Mouse (Mus musculus): ENCODE measurements at regions not wholly inside any gene's neighbourhood (a gene's known extent, or its start where the extent isn't known, plus 50 kb on each side); places are given as distances from the start of the nearest gene placed in this dataset.

DNA sequence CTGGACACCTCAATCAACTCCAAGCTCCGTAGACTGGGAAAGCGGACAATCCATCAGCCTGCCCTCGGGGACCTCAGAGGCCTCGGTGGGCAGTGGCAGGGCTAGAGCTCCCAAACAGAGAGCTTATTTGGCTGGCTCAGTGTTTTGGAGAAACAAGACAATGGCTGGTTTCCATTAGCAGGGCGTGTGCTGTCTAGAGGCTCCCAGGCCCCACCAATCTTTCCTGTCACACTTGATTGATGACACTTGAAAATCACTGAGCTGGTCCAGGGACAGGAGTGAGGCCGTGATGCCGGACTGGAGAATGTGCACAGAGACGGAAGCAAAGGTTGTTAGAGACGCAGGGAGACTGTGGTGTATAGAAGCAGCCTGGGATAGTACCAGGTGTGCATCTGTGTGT is 159.4 kb upstream of the 3110018I06Rik start:
- DNase-seq, result no peak

DNA sequence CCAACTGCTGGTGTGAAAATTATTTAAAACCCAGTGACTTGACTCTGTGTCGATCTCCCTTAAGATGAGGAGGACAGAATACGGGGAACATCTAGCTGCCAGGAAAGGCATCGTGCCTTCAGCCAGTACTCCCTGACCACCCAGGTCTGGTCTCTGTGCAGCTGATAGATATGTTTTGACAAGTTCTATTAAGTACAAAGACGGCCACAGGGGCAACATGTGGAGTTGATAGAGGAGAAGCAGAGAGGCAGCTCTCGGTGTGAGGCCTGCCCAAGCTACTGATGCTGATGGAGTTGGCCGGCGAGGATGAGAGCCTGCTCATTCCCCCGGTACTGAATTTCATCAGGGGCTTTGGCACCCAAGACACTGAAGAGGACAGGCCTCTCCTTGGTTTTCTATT is 154.1 kb upstream of the 3110018I06Rik start:
- DNase-seq, result no peak

DNA sequence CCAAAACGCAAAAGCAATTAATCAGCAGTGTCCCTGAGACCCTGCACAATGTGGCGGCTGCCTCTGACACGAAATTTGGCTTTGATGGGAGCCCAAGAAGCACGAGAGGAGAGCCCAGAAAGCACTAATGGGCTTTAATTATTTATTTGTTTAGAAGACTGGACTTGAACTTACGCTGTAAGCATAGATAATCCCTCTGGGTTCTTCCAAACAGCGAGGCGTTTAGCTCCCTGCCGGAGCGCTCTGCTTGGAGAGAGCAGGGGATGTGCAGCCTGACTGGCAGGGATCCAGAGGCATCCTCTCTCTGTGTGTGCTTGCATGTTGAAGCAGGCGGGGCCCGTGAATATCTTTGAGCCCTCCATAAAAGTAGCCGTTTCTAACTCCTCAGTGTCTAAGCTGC is 153.3 kb upstream of the 3110018I06Rik start:
- no peak for DNase-seq

DNA sequence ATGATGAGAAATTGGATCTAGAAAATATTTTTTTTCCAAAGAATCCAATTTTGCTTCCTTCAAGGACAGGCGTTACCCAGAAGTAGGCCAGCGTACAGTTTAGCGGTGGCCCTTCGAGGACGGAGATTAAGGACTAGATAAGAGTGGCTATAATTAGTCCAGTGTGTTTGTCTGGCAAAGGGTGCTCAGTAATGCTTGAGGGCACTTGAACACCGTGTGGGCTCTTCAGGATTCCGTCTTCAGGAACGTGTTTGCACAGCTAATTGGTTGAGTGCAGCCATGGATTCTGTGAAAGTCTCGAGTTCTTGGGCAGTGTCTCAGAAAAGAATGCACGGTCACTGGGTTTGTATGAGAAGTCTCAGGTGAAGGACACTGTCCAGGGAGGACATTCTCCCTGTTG is 149.7 kb upstream of the 3110018I06Rik start:
- DNase-seq, result no peak

DNA sequence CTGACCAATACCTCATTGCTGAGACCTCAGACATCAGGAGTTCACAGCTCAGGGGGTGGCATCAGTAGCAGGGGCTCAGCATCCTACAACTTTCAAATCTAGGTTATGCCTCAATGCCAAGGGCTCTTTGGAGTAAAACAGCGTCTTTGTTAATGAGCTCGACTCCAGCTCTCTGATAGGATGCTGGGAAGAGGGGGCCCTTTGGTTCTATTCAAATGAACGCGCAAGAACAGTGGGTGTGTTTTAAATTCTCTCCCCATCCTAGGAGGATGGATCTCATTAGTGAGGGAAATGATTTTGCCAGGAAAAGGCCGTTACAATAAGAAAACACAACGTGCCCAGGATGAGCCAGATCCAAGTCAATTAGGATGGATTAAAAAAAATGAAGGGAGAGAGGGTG is 132.2 kb upstream of the 3110018I06Rik start:
- no peak for DNase-seq

DNA sequence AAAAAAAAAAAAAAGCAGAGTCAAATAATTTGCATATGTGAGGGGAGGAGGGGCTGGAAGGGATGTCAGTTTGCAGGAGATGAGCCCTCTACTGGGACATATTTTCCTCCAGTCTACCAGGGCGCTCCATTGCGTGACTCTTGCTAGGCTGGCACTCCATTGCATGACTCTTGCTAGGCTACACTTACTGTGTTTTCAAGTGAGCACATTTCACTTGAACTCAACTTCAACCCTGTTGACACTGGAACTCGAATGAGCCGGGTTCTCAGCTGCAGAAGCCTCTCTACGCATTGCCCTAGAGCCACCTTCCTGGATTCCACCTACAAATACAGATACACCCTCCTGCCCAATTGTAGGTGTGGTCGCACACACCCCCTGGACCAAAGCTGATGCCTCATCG is 131.5 kb upstream of the 3110018I06Rik start:
- DNase-seq, result no peak

DNA sequence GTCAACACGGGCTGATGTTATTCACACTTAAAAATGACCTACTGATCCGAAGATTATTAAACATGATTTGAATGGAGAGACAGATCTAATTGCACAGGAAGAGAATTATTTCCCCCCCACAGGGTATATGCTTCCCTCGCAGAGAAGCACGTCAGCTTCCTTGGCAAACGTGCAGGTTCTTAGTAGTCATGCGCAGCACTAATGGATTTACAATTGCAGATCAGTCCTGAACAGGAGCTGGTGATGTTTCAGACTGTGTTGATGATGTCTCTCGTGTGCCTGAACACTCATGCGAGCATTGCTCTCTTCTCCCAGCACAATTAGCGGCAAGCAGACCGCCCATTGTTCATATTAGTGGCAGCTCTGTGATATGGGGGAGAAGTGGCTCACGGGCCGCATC is 127.9 kb upstream of the 3110018I06Rik start:
- no peak for DNase-seq

DNA sequence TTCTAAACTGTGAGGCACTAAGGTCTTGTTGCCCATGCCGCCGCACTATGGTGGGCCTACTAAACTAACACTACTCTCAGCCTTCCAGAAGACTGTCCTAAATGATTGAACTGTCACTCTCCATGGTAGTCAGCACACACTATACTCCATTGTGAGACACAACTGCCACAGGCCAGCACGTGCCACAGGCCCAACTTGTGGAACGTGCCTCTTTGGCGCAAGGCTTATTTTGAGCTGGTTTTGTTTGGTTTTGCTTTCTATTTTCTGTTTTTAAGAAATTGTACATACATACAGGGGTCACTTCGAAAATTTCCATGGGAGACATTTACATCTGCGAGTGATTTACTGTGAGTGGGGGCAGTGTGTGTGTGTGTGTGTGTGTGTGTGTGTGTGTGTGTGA is 126.8 kb upstream of the 3110018I06Rik start:
- DNase-seq, result no peak

DNA sequence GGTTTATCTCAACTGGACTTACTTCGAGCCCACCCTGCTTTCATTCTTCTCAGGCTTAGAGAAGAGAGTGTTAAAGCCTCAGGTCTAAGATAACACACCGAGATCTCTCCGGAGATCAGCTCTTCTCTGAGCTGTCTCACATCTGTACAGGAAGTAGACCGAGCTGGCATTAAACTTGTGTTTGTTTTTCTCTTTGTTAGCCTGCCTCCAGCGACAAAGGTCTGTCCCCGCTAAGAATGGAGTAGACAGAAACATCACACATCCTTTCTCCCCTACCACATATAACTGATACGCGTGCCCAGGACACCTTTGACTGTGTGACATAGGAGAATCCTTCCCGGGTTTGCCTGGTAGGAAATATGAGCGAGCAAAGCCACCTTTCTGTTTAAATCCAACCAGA is 126.3 kb upstream of the 3110018I06Rik start:
- DNase-seq, result no peak

DNA sequence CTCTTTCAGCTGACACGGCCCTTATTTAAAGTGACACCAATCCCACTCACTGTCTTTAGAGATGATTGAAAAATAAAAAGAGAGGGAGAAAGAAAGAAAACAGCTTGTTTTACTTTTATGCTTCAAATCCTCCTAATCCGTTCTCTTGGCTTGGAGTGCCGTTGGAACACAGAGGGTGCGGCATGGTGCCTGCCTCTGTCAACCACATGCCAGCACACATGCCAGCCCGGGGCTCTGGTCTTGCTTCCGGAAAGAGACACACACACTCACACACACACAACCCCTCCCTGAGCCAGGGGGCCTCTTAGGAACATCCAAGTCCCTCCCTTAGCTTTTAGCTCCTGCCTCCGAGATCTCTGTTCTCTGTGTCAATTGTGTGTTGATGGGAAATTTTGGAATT is 116.2 kb upstream of the 3110018I06Rik start:
- no peak for DNase-seq

DNA sequence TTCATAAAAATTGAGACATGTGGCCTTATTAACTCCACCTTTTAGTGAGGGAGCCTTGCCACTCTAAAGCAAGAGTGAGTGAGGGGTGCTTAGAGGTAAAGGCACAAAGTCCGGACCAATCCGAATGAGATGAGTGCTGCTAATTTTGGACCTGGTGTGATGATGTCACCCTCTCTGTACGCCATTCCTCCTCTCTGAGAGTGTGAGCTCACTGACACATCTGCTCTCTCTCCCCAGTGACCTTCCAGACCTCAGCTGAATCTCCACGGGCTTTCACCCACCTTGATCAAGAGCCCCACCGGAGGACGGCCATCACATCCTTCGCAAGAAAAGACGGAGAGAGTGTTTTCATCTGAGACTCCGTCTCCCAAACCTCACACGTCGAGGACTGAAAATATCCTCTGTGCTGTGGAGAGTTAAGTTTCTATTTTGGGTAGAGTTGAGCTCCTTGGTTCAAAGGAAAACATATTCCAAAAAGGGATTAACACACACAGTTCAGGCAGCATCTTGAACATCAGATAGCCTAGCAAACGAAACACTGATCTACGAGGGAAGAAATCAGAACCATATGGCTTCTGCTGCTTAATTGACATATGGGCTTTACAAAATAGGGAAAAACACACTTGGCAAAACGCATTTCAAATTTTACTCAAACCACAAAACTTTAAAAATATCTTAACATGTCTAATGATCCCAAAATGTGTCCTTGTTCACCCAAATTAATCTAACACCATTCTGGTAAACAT is 96.2 kb upstream of the 3110018I06Rik start:
- no peak for DNase-seq

DNA sequence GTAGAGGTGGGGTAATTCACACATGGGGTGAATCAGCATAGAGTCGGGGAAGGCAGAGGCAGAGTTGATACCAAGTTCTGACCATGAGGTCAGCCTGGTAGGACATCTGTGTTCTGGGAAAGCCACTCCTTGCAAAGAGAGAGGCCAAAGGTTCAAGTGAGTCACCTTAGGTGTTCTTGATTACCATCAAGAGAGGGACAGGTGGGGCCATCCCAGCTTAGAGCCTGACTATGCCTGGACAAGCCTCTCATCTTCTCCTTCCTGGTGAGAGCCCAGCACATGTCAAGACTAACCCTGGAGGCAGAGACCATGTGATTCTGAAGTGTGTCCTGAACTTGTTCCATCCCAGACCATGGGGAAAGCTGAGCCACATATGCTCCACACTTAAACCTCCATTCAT is 94.0 kb upstream of the 3110018I06Rik start:
- no peak for DNase-seq

DNA sequence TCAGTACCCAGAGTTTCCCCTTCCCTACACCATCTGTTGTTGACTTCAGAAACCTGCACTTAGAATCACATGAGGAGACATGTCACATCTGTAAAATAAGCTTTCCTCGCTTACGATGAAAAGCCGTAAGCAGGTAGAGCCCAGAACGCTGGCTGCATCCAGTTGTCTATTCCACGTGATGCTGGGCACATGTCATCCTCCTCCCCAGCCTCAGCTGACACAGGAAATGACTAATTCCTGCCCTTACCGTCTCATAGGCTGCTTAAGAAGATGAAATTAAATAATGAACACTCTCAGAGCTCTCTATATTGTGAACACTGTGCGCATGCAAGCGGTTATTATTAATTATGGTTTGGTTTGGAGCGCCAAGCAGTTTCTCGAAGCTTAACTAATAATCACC is 83.6 kb upstream of the 3110018I06Rik start:
- DNase-seq, result no peak

DNA sequence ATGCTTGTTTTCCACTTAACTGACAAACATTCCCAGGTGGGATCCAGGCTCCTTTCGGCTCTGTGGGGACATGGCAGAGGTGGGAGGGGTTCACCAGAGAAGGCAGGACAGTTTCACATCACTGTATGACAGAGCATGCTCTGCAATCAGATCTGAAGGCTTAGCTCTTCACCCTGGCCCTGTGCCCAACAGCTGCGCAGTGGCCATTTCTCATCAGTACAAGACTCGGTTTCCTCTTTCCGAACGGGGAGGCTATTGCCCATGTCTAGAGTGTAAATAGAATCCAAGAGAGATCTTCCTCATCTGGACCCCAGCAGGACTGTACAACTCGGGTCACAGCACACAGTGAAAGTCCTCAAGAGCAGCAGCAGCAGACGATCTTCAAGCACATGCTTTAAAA is 64.5 kb upstream of the 3110018I06Rik start:
- DNase-seq, result no peak

DNA sequence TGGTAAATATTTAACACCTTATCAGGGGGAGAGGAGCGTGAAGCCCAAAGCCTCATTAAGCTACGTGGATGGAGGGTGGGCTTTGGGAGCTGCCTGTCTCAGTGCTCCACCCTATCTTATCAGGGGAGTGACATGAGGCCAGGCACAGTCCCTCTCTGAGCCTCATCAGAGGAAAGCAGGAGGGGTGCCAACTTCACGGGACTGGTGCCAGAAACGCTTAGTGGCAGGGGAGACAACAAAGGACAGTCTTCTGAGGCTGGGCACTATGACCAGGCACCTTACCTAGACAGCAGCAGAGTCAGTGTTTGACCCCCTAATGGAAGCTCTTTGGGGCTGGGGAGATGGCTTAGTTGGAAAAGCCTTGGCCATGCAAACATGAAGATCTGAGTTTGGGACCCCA is 49.9 kb upstream of the 3110018I06Rik start:
- no peak for DNase-seq
